Mouse (Mus musculus) midbrain, embryonic 12.5 days (tissue): ENCODE results near the gene Surf1. TPM values are rescaled to one million over a fixed set of nuclear protein-coding genes. Genes with fewer than 3 reads are reported as not detected.

ENCODE experiments used
- ATAC-seq: fragments of 200-750 bp; cut with Nextera tagmentation; 2 replicates; pipeline ENCODE4 v1.8.0; 2017; ENCODE audit warnings: low read depth, moderate TSS enrichment, moderate library complexity; ENCODE audit not compliant: low FRiP score
- H3K27ac ChIP-seq: fragments of 300-500 bp; sonication (generic); replicated peaks from 2 replicates; pipeline ENCODE4 v1.5.1; 2016; ENCODE audit warnings: mild to moderate bottlenecking
- H3K27me3 ChIP-seq: fragments of 300-500 bp; sonication (generic); 2 replicates; pipeline ENCODE4 v1.6.1; 2016; ENCODE audit warnings: mild to moderate bottlenecking
- H3K36me3 ChIP-seq: fragments of 300-500 bp; sonication (generic); 2 replicates; pipeline ENCODE4 v1.6.1; 2016
- H3K4me1 ChIP-seq: fragments of 300-500 bp; sonication (generic); 2 replicates; pipeline ENCODE4 v1.6.1; 2016
- H3K4me2 ChIP-seq: fragments of 300-500 bp; sonication (generic); replicated peaks from 2 replicates; pipeline ENCODE4 v1.6.1; 2016; ENCODE audit warnings: mild to moderate bottlenecking, moderate library complexity
- H3K4me3 ChIP-seq: fragments of 300-500 bp; sonication (generic); 2 replicates; pipeline ENCODE4 v1.5.1; 2016; ENCODE audit warnings: mild to moderate bottlenecking
- H3K9ac ChIP-seq: fragments of 300-500 bp; sonication (generic); replicated peaks from 2 replicates; pipeline ENCODE4 v1.6.1; 2016; ENCODE audit warnings: mild to moderate bottlenecking, moderate library complexity
- H3K9me3 ChIP-seq: fragments of 300-500 bp; sonication (generic); 2 replicates; pipeline ENCODE4 v1.6.1; 2016; ENCODE audit warnings: mild to moderate bottlenecking
- WGBS: fragments of 180-500 bp; shearing (Covaris S2); methylation state at CpG from one replicate; pipeline ENCODE4 v1.1.7; 2016; 5-methylcytosine and 5-hydroxymethylcytosine counted together
- polyA plus RNA-seq: library from polyadenylated mRNA; unstranded; fragments of >200 nt; fragmentation: Nextera tagmentation; extraction: Ambion mirVana; gene quantifications from 2 replicates; pipeline ENCODE4 v1.2.1, GENCODE M21; 2016

Surf1 gene
- polyA plus RNA-seq, result 53.4 and 57.9 TPM in 2 replicates

DNA sequence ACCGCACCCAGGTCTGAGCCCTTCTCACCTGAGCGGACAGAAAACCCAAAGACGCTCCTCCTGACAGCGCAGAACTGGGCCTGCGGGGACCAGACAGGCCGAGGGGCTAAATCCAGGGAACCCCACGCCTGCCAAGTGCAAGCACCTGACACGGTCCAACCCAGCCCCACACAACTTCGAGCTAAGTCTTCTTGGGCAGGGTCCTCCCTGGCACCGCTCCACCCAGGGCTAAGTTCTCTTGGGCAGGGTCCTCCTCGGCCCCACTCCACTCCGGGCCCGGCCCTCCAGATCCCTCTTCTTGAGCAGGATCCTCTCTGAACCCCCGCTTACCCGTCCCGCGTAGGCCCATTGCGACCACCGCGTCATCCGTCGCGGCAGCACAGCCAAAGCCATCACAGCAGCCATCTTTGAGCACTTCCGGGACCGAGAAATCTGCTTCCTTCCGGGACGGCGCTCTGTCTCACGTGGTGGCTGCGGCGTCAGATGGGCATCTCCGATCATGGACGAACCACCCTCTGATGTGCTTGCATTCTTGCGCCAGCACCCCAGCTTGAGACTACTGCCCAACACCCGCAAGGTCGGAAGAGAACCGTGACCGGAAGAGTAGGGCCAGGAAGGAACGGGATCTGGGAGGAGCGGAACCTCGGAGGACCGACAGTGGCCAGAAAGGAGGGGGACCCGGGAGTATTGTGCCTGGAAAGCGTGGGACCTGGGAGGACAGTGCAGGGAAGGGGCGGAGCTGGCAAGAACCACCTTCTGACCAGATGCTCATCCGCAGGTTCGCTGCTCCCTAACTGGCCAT, at the start of gene Surf1, which contains the start of gene Surf2:
Surf1 (minus strand) TSS at position 604 of the 802 bp plus-strand sequence.
Surf2 (plus strand) TSS at position 441 of the 802 bp plus-strand sequence.
- Histone ChIP-seq H3K4me3 (peak within 1 kb of the TSS; percentile 74), H3K9ac (peak within 1 kb of the TSS; percentile 76), H3K27me3 (no peaks in the 10 kb centered on the region), H3K27ac (peak within 1 kb of the TSS; percentile 62), H3K9me3 (no peaks in the 10 kb centered on the region), H3K4me2 (peak within 1 kb of the TSS; percentile 90), H3K36me3 (peaks cover 66% of the 10 kb centered on the region), H3K4me1 (peaks cover 43% of the 10 kb centered on the region)
- ATAC-seq, result peak; percentile 72
- 2% methylated on average over 47 of the region's 47 CpGs for WGBS

DNA sequence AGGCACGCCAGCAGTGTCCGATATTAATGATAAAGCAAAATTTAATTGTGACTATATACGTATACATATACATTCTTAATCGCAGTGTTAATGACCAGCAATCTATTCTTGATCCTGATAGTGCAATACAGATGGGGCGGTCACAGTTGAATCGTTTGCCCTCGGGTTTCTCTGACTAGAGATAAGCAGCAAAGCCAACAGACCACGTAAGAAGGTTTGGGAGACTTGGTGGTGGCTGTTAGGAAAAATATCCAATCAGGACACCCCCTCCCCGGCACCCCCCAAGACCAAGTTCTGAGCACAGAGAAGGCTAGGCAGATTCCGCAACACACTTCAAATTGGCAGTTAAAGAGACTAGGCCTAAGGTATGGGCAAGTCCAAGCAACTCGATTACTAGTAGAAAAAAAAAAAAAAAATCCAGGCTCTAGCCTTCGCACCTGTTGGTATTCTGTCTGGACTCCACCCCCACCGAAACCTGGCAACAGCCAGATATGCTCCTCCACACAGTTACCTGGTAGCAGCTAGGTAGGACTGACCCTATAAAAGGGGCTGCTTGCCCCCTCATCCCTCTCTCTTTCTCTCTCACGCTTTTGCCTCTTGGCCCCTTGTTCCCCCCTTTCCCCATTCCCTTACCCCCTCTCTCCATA, 48.5 kb upstream of the Surf1 start:
- 15% methylated on average over 14 of the region's 14 CpGs for WGBS
- Histone ChIP-seq H3K9ac (peak overlapping the region; percentile 84), H3K4me1 (peaks cover 23% of the 10 kb centered on the region), H3K9me3 (no peaks in the 10 kb centered on the region), H3K4me3 (peak overlapping the region; percentile 82), H3K27ac (peak overlapping the region; percentile 95), H3K36me3 (peaks cover 20% of the 10 kb centered on the region), H3K4me2 (peak overlapping the region; percentile 93), H3K27me3 (no peaks in the 10 kb centered on the region)
- ATAC-seq, result no peak

GRCm38 (mm10) chr2:26963923-26964723, 47.8 kb upstream of the Surf1 start, which contains the start of gene Rexo4:
TSS of gene Rexo4 (minus strand) at chr2:26964386.
- WGBS, result under 1% methylated on average over 50 of the region's 50 CpGs
- peak within 1 kb of the TSS; percentile 84 for H3K9ac ChIP-seq
- H3K4me2 ChIP-seq, result peak within 1 kb of the TSS; percentile 93
- ATAC-seq, result peak; percentile 94
- peak within 1 kb of the TSS; percentile 95 for H3K27ac ChIP-seq
- peaks cover 24% of the 10 kb centered on the region for H3K36me3 ChIP-seq
- H3K4me3 ChIP-seq, result peak within 1 kb of the TSS; percentile 82
- H3K4me1 ChIP-seq, result peaks cover 23% of the 10 kb centered on the region
- no peaks in the 10 kb centered on the region for H3K27me3 ChIP-seq
- H3K9me3 ChIP-seq, result no peaks in the 10 kb centered on the region

GRCm38 (mm10) chr2:26960756-26961155, 44.4 kb upstream of the Surf1 start:
- H3K27me3 ChIP-seq, result no peaks in the 10 kb centered on the region
- no peak for ATAC-seq
- peaks cover 23% of the 10 kb centered on the region for H3K4me1 ChIP-seq
- H3K4me3 ChIP-seq, result no peak overlapping the region
- no peak overlapping the region for H3K9ac ChIP-seq
- no peak overlapping the region for H3K4me2 ChIP-seq
- WGBS, result 84% methylated on average over 4 of the region's 4 CpGs
- H3K9me3 ChIP-seq, result no peaks in the 10 kb centered on the region
- H3K36me3 ChIP-seq, result peaks cover 57% of the 10 kb centered on the region
- H3K27ac ChIP-seq, result no peak overlapping the region

- Histone ChIP-seq H3K27me3 (no peaks in the 10 kb centered on the region), H3K9ac (no peak overlapping the region), H3K4me1 (peaks cover 8% of the 10 kb centered on the region), H3K36me3 (peaks cover 89% of the 10 kb centered on the region), H3K27ac (no peak overlapping the region), H3K4me2 (no peak overlapping the region), H3K4me3 (no peak overlapping the region), H3K9me3 (no peaks in the 10 kb centered on the region)
- WGBS, result 90% methylated on average over 2 of the region's 2 CpGs
- ATAC-seq, result no peak
Measured at GRCm38 (mm10) chr2:26957488-26957859, 41.1 kb upstream of the Surf1 start.

- H3K9ac ChIP-seq, result no peak overlapping the region
- no peak for ATAC-seq
- H3K36me3 ChIP-seq, result peaks cover 89% of the 10 kb centered on the region
- H3K4me2 ChIP-seq, result no peak overlapping the region
- WGBS, result 97% methylated on average over 12 of the region's 12 CpGs
- peaks cover 4% of the 10 kb centered on the region for H3K4me1 ChIP-seq
- no peak overlapping the region for H3K4me3 ChIP-seq
- no peaks in the 10 kb centered on the region for H3K9me3 ChIP-seq
- H3K27ac ChIP-seq, result no peak overlapping the region
- H3K27me3 ChIP-seq, result no peaks in the 10 kb centered on the region
Measured at GRCm38 (mm10) chr2:26956811-26957487, 40.6 kb upstream of the Surf1 start.

- no peak overlapping the region for H3K27ac ChIP-seq
- H3K9ac ChIP-seq, result no peak overlapping the region
- no peaks in the 10 kb centered on the region for H3K9me3 ChIP-seq
- no peak overlapping the region for H3K4me3 ChIP-seq
- no peak for ATAC-seq
- 91% methylated on average over 2 of the region's 2 CpGs for WGBS
- H3K4me2 ChIP-seq, result no peak overlapping the region
- no peaks in the 10 kb centered on the region for H3K27me3 ChIP-seq
- H3K4me1 ChIP-seq, result no peaks in the 10 kb centered on the region
- peaks cover 90% of the 10 kb centered on the region for H3K36me3 ChIP-seq
Measured at GRCm38 (mm10) chr2:26954735-26955395, 38.5 kb upstream of the Surf1 start.

GRCm38 (mm10) chr2:26952866-26953265, 36.5 kb upstream of the Surf1 start:
- Histone ChIP-seq H3K36me3 (peaks cover 77% of the 10 kb centered on the region), H3K4me1 (no peaks in the 10 kb centered on the region), H3K9ac (no peak overlapping the region), H3K4me3 (no peak overlapping the region), H3K27me3 (no peaks in the 10 kb centered on the region), H3K9me3 (no peaks in the 10 kb centered on the region), H3K4me2 (no peak overlapping the region), H3K27ac (no peak overlapping the region)
- WGBS, result 93% methylated on average over 8 of the region's 8 CpGs
- no peak for ATAC-seq

- H3K27ac ChIP-seq, result no peak overlapping the region
- no peak overlapping the region for H3K4me3 ChIP-seq
- WGBS, result 85% methylated on average over 4 of the region's 4 CpGs
- no peak overlapping the region for H3K4me2 ChIP-seq
- ATAC-seq, result no peak
- no peaks in the 10 kb centered on the region for H3K27me3 ChIP-seq
- H3K9me3 ChIP-seq, result no peaks in the 10 kb centered on the region
- H3K4me1 ChIP-seq, result no peaks in the 10 kb centered on the region
- peaks cover 73% of the 10 kb centered on the region for H3K36me3 ChIP-seq
- no peak overlapping the region for H3K9ac ChIP-seq
Measured at GRCm38 (mm10) chr2:26952193-26952592, 35.9 kb upstream of the Surf1 start.

DNA sequence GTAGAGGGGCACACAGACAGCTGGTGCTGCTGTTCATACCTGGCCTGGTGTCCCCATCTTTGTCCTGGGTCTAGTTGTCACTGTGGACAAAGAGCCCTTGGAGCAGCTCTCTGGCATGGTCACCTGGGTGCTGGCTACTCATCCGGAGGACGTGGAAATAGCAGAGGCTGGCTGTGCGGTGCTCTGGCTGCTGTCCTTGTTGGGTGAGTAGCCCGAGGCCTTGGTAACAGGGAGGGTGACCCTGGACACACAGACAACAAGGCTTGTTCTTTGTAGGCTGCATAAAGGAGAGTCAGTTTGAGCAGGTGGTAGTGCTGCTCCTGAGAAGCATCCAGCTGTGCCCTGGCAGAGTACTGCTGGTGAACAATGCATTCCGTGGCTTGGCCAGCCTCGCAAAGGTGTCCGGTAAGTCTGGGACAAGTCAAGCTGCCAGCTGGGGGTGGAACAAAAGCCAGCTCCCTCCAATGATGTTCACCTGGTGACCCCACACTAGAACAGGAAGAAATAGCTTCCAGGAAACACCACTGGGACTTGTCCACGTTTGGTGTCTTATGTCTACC, 35.1 kb upstream of the Surf1 start:
- ATAC-seq, result no peak
- Histone ChIP-seq H3K27me3 (no peaks in the 10 kb centered on the region), H3K27ac (no peak overlapping the region), H3K36me3 (peaks cover 71% of the 10 kb centered on the region), H3K4me2 (no peak overlapping the region), H3K9me3 (no peaks in the 10 kb centered on the region), H3K4me1 (no peaks in the 10 kb centered on the region), H3K9ac (no peak overlapping the region), H3K4me3 (no peak overlapping the region)
- WGBS, result 89% methylated on average over 8 of the region's 8 CpGs

- no peak overlapping the region for H3K4me3 ChIP-seq
- H3K4me1 ChIP-seq, result no peaks in the 10 kb centered on the region
- no peak for ATAC-seq
- 89% methylated on average over 2 of the region's 2 CpGs for WGBS
- H3K36me3 ChIP-seq, result peaks cover 61% of the 10 kb centered on the region
- H3K9ac ChIP-seq, result no peak overlapping the region
- no peaks in the 10 kb centered on the region for H3K9me3 ChIP-seq
- no peaks in the 10 kb centered on the region for H3K27me3 ChIP-seq
- H3K4me2 ChIP-seq, result no peak overlapping the region
- H3K27ac ChIP-seq, result no peak overlapping the region
Measured at GRCm38 (mm10) chr2:26950411-26950810, 34.1 kb upstream of the Surf1 start.
